Mouse (Mus musculus) intestine, postnatal 0 days (tissue): ENCODE measurements around the gene Gm6309. TPM values are rescaled to one million over a fixed set of nuclear protein-coding genes. Genes with fewer than 3 reads are reported as not detected.
"Not testable (repeated sequence)": the region's sequence is repeated elsewhere in the genome, so short reads cannot be mapped to it uniquely, and the experiment has no call there.

Source experiments
- ATAC-seq: fragments of 200-750 bp; cut with Nextera tagmentation; 2 replicates; pipeline ENCODE4 v1.8.0; 2017; ENCODE audit warnings: mild to moderate bottlenecking, moderate TSS enrichment, moderate library complexity
- H3K27ac ChIP-seq: fragments of 300-500 bp; sonication (generic); 2 replicates; pipeline ENCODE4 v1.5.1; 2014; ENCODE audit warnings: mild to moderate bottlenecking, low read depth, low read length, moderate library complexity
- H3K27me3 ChIP-seq: fragments of 300-500 bp; sonication (generic); replicated peaks from 2 replicates; pipeline ENCODE4 v1.6.1; 2014; ENCODE audit warnings: low read length, mixed read lengths; ENCODE audit not compliant: control insufficient read depth, insufficient read depth
- H3K36me3 ChIP-seq: fragments of 300-500 bp; sonication (generic); 2 replicates; pipeline ENCODE4 v1.6.1; 2014; ENCODE audit warnings: mild to moderate bottlenecking, moderate library complexity; ENCODE audit not compliant: control insufficient read depth, insufficient read depth
- H3K4me1 ChIP-seq: fragments of 300-500 bp; sonication (generic); replicated peaks from 2 replicates; pipeline ENCODE4 v1.6.1; 2014; ENCODE audit warnings: antibody characterized with exemption, low read length, mixed read lengths; ENCODE audit not compliant: control insufficient read depth, insufficient read depth
- H3K4me2 ChIP-seq: fragments of 300-500 bp; sonication (generic); replicated peaks from 2 replicates; pipeline ENCODE4 v1.6.1; 2014; ENCODE audit warnings: low read depth, mild to moderate bottlenecking, moderate library complexity
- H3K4me3 ChIP-seq: fragments of 300-500 bp; sonication (generic); 2 replicates; pipeline ENCODE4 v1.5.1; 2014; ENCODE audit warnings: low read depth, low read length
- H3K9ac ChIP-seq: fragments of 300-500 bp; sonication (generic); 2 replicates; pipeline ENCODE4 v1.6.1; 2014; ENCODE audit warnings: mild to moderate bottlenecking, low read depth, low read length
- H3K9me3 ChIP-seq: fragments of 300-500 bp; sonication (generic); 2 replicates; pipeline ENCODE4 v1.6.1; 2016; ENCODE audit warnings: mixed run types; ENCODE audit not compliant: control insufficient read depth
- CTCF ChIP-seq: sonication (generic); IDR thresholded peaks from 2 replicates; pipeline ENCODE4 v1.5.1; 2016; ENCODE audit warnings: low read depth, mild to moderate bottlenecking, control low read depth, antibody characterized with exemption, moderate library complexity
- WGBS: fragments of 180-500 bp; shearing (Covaris S2); extraction: QIAGEN DNeasy Blood & Tissue Kit; methylation state at CpG from one replicate; pipeline ENCODE4 v1.1.7; 2014; 5-methylcytosine and 5-hydroxymethylcytosine counted together
- polyA plus RNA-seq: library from polyadenylated mRNA; unstranded; fragments of >200 nt; fragmentation: Nextera tagmentation; extraction: Ambion mirVana; gene quantifications from 2 replicates; pipeline ENCODE4 v1.2.1, GENCODE M21; 2015

Gm6309 gene
- not detected in 2 replicates for polyA plus RNA-seq

DNA sequence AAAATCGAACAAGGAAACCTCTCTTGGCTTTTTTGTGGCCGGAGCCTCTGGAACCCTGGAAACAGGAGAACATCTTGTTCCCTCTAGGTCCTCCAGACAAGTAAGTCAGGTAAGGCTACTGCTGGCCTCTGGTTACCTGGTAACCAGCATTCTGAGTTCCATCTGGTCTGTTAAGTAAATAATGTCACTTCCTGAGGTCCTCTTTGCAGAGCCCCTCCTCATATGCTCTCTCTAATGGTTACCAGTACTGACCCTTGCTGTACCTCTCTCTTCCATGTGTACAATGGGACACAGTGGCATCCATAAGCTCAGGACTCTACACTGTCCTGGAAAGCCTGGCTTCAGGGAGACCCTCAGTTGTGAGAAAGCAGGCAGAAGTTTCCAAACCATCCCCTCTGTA lies at the start of gene Gm6309:
Gene Gm6309, minus strand, starts transcription at position 101 of the 400 bp plus-strand sequence.
- not testable (repeated sequence) for H3K4me1 ChIP-seq, H3K9ac ChIP-seq, H3K4me3 ChIP-seq, H3K9me3 ChIP-seq, H3K27ac ChIP-seq, H3K4me2 ChIP-seq, ATAC-seq, H3K27me3 ChIP-seq, H3K36me3 ChIP-seq
- WGBS: 66% methylated on average over 2 of the region's 2 CpGs

GRCm38 (mm10) chr5:146205537-146205936 lies 35.0 kb upstream of the Gm6309 start:
- no peaks in the 10 kb centered on the region for H3K9me3 ChIP-seq
- H3K4me2 ChIP-seq: no peak overlapping the region
- no peaks in the 10 kb centered on the region for H3K27me3 ChIP-seq
- H3K4me1 ChIP-seq: no peaks in the 10 kb centered on the region
- 67% methylated on average over 5 of the region's 5 CpGs for WGBS
- no peak for TF ChIP-seq CTCF
- peak; percentile 66 for ATAC-seq
- no peak overlapping the region for H3K9ac ChIP-seq
- peak overlapping the region; percentile 46 for H3K27ac ChIP-seq
- peaks cover 72% of the 10 kb centered on the region for H3K36me3 ChIP-seq
- no peak overlapping the region for H3K4me3 ChIP-seq

DNA sequence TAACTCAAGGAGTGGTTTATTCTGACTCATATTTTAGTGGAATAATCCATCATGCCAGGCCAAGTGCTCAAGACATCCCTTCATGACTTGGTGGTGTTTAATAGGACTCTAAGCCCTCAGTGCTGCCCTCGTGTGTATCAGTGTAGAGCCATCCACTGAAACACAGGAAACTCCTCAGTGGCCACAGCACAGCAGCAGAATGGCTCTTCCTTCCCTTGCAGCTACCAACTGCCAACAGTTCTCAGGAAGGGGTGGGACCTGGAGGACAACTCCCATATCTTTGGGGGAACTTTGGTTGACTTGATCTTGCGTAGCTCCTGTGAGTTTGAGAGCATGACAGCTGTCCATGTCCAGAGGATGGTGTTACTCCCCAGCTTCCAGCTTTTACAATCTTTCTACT lies 33.4 kb upstream of the Gm6309 start:
- H3K9ac ChIP-seq: no peak overlapping the region
- H3K27ac ChIP-seq: no peak overlapping the region
- H3K4me2 ChIP-seq: no peak overlapping the region
- no peak overlapping the region for H3K4me3 ChIP-seq
- no peak for TF ChIP-seq CTCF
- 79% methylated on average over 2 of the region's 2 CpGs for WGBS
- H3K36me3 ChIP-seq: peaks cover 61% of the 10 kb centered on the region
- H3K27me3 ChIP-seq: no peaks in the 10 kb centered on the region
- ATAC-seq: no peak
- H3K9me3 ChIP-seq: no peaks in the 10 kb centered on the region
- no peaks in the 10 kb centered on the region for H3K4me1 ChIP-seq

- no peak for ATAC-seq
- H3K27ac ChIP-seq: no peak overlapping the region
- TF ChIP-seq CTCF: peak; percentile 39; the same call in 1 of the 2 replicates
- no peaks in the 10 kb centered on the region for H3K4me1 ChIP-seq
- no peak overlapping the region for H3K9ac ChIP-seq
- no peaks in the 10 kb centered on the region for H3K9me3 ChIP-seq
- WGBS: 98% methylated on average over 6 of the region's 6 CpGs
- no peaks in the 10 kb centered on the region for H3K27me3 ChIP-seq
- peaks cover 29% of the 10 kb centered on the region for H3K36me3 ChIP-seq
- no peak overlapping the region for H3K4me3 ChIP-seq
- H3K4me2 ChIP-seq: no peak overlapping the region
These were observed 30.1 kb upstream of the Gm6309 start for GRCm38 (mm10) chr5:146200580-146200979.

DNA sequence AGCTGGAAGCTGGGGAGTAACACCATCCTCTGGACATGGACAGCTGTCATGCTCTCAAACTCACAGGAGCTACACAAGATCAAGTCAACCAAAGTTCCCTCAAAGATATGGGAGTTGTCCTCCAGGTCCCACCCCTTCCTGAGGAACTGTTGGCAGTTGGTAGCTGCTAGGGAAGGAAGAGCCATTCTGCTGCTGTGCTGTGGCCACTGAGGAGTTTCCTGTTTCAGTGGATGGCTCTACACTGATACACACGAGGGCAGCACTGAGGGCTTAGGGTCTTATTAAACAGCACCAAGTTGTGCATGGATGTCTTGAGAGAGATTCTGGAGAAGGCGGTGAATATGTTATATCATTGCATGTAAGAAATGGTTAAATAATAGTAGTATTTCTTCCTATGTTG lies 29.0 kb upstream of the Gm6309 start:
- Histone ChIP-seq H3K27ac (no peak overlapping the region), H3K27me3 (no peaks in the 10 kb centered on the region), H3K9ac (no peak overlapping the region), H3K4me2 (no peak overlapping the region), H3K4me3 (no peak overlapping the region), H3K36me3 (peaks cover 20% of the 10 kb centered on the region), H3K4me1 (no peaks in the 10 kb centered on the region), H3K9me3 (no peaks in the 10 kb centered on the region)
- TF ChIP-seq CTCF: peak; percentile 39; the same call in 1 of the 2 replicates
- no peak for ATAC-seq
- WGBS: 82% methylated on average over 2 of the region's 2 CpGs

GRCm38 (mm10) chr5:146199073-146199472 lies 28.6 kb upstream of the Gm6309 start:
- Histone ChIP-seq H3K9me3 (no peaks in the 10 kb centered on the region), H3K4me2 (no peak overlapping the region), H3K27me3 (no peaks in the 10 kb centered on the region), H3K27ac (no peak overlapping the region), H3K36me3 (peaks cover 15% of the 10 kb centered on the region; the same call in 1 of the 2 replicates), H3K4me3 (no peak overlapping the region), H3K9ac (no peak overlapping the region), H3K4me1 (no peaks in the 10 kb centered on the region)
- TF ChIP-seq CTCF: no peak
- ATAC-seq: 0 out of 2 replicates have a peak, but pooled peaks have one; percentile 60

- WGBS: 80% methylated on average over 8 of the region's 8 CpGs
- Histone ChIP-seq H3K4me3 (no peak overlapping the region), H3K4me1 (no peaks in the 10 kb centered on the region), H3K4me2 (no peak overlapping the region), H3K27me3 (no peaks in the 10 kb centered on the region), H3K27ac (no peak overlapping the region), H3K9me3 (no peaks in the 10 kb centered on the region), H3K36me3 (no peaks in the 10 kb centered on the region), H3K9ac (no peak overlapping the region)
- TF ChIP-seq CTCF: no peak
- ATAC-seq: no peak
These were observed 22.8 kb upstream of the Gm6309 start for GRCm38 (mm10) chr5:146193360-146193759.
